Mouse (Mus musculus) cerebellum, adult 2 months (tissue): Measurements from ENCODE around the gene Eif4g3. TPM values are rescaled to one million over a fixed set of nuclear protein-coding genes. Genes with fewer than 3 reads are reported as not detected.

Experiments
- DNase-seq, 2 experiments: peaks; one replicate each; pipeline ENCODE4 v3.0.0; 2021
- H3K27ac ChIP-seq: fragments of 200-500 bp; 2 replicates; pipeline ENCODE4 v1.5.1; 2012; ENCODE audit warnings: low read length, control low read depth, inconsistent platforms; ENCODE audit not compliant: insufficient read depth
- H3K27me3 ChIP-seq: fragments of 200-500 bp; 2 replicates; pipeline ENCODE4 v1.6.1; 2012; ENCODE audit warnings: inconsistent platforms, mild to moderate bottlenecking, low read length, moderate library complexity; ENCODE audit not compliant: control insufficient read depth, insufficient read depth
- H3K4me1 ChIP-seq: fragments of 200-500 bp; 2 replicates; pipeline ENCODE4 v1.6.1; 2011; ENCODE audit warnings: low read length; ENCODE audit not compliant: control insufficient read depth, insufficient read depth
- H3K4me3 ChIP-seq: fragments of 200-500 bp; replicated peaks from 2 replicates; pipeline ENCODE3; 2011; ENCODE audit warnings: mild to moderate bottlenecking, low read depth, low read length, control low read depth; ENCODE audit not compliant: insufficient read depth
- CTCF ChIP-seq: fragments of 200-500 bp; IDR thresholded peaks from 2 replicates; pipeline ENCODE4 v1.5.1; 2011; ENCODE audit warnings: low read depth, mild to moderate bottlenecking, control low read depth, low read length, moderate library complexity, borderline replicate concordance; ENCODE audit not compliant: insufficient read depth
- POLR2A ChIP-seq: fragments of 200-500 bp; IDR thresholded peaks from 2 replicates; pipeline ENCODE4 v1.6.1; 2011; ENCODE audit warnings: low read length, control low read depth, borderline replicate concordance; ENCODE audit not compliant: insufficient read depth
- WGBS: fragments of 180-500 bp; shearing (Covaris S2); methylation state at CpG from one replicate; pipeline ENCODE4 v1.1.7; 2018; 5-methylcytosine and 5-hydroxymethylcytosine counted together
- polyA plus RNA-seq: library from polyadenylated mRNA; depleted of rRNA; stranded (reverse); fragments of >200 nt; gene quantifications from 2 replicates; pipeline ENCODE4 v1.2.3, GENCODE M21; 2012; rRNA removed

Gene Eif4g3
- 156 and 160 TPM in 2 replicates for polyA plus RNA-seq

GRCm38 (mm10) chr4:137992890-137993289 lies at the start of gene Eif4g3:
TSS of gene Eif4g3 (plus strand) at chr4:137993022.
- no peak for DNase-seq
- Histone ChIP-seq H3K4me1 (peaks cover 6% of the 10 kb centered on the region; the same call in 1 of the 2 replicates), H3K4me3 (peak within 1 kb of the TSS; percentile 67), H3K27ac (peak within 1 kb of the TSS; percentile 82), H3K27me3 (no peaks in the 10 kb centered on the region)
- WGBS = 1% methylated on average over 39 of the region's 39 CpGs
- TF ChIP-seq POLR2A (no peak), CTCF (no peak)

GRCm38 (mm10) chr4:137943540-137943939 lies 49.3 kb upstream of the Eif4g3 start:
- no peak overlapping the region for H3K4me3 ChIP-seq
- H3K27ac ChIP-seq = peak overlapping the region; percentile 80
- peaks cover 51% of the 10 kb centered on the region for H3K4me1 ChIP-seq
- TF ChIP-seq POLR2A = no peak
- no peak for TF ChIP-seq CTCF
- DNase-seq = no peak
- H3K27me3 ChIP-seq = no peaks in the 10 kb centered on the region
- WGBS = 62% methylated on average over 10 of the region's 10 CpGs

DNA sequence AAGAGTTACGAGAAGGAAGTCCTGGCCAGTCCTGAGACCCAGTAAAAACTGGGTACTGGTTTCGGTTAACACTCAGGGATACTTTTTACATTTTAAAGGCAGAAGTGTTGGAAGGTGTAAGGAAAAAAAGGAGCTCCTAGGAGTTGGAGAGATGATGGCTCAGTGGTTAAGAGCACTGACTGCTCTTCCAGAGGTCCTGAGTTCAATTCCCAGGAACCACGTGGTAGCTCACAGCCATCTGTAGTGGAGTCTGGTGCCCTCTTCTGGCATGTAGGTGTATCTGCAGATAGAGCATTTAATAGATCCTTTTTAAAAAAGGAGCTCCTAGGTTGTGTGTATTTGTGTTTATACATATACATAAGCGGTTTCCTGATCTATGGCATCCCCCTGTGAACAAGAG lies 47.4 kb upstream of the Eif4g3 start:
- no peak for TF ChIP-seq POLR2A
- peak; percentile 63; the same call in 1 of the 2 replicates for TF ChIP-seq CTCF
- WGBS = 78% methylated on average over 4 of the region's 4 CpGs
- Histone ChIP-seq H3K4me1 (peaks cover 33% of the 10 kb centered on the region), H3K27ac (no peak overlapping the region), H3K27me3 (no peaks in the 10 kb centered on the region), H3K4me3 (no peak overlapping the region)
- DNase-seq = no peak

- no peaks in the 10 kb centered on the region for H3K27me3 ChIP-seq
- peaks cover 28% of the 10 kb centered on the region for H3K4me1 ChIP-seq
- TF ChIP-seq CTCF = no peak
- TF ChIP-seq POLR2A = no peak
- DNase-seq = no peak
- 73% methylated on average over 11 of the region's 11 CpGs for WGBS
- H3K4me3 ChIP-seq = no peak overlapping the region
- no peak overlapping the region for H3K27ac ChIP-seq
Measured at GRCm38 (mm10) chr4:137946419-137946818, 46.4 kb upstream of the Eif4g3 start.

- TF ChIP-seq POLR2A (no peak), CTCF (peak; percentile 80)
- Histone ChIP-seq H3K27ac (no peak overlapping the region), H3K27me3 (no peaks in the 10 kb centered on the region), H3K4me1 (no peaks in the 10 kb centered on the region), H3K4me3 (no peak overlapping the region)
- DNase-seq = peak; percentile 72 to 83
- 25% methylated on average over 4 of the region's 4 CpGs for WGBS
Measured at GRCm38 (mm10) chr4:137952840-137953239, 40.0 kb upstream of the Eif4g3 start.

DNA sequence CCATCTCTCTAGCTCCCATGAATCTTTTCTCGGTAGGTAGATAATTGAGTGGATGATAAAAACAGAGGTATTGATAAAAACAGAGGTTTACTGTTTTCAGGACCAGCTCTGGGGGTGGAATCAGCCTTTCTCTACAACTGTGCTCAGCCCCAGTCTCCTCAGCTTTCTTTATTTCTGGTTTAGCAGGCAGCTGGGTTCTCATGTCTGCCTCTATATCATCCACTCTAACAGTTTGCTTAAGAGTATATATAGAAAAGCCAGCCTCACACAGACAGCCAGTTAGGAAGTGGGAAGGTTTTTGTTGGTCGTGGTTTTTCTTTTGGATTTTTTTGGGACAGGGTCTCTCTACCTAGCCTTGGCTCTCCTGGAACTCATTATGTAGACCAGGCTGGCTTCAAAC lies 38.6 kb upstream of the Eif4g3 start:
- Histone ChIP-seq H3K27me3 (no peaks in the 10 kb centered on the region), H3K4me1 (no peaks in the 10 kb centered on the region), H3K27ac (no peak overlapping the region), H3K4me3 (no peak overlapping the region)
- TF ChIP-seq POLR2A = no peak
- no peak for TF ChIP-seq CTCF
- no peak for DNase-seq
- 83% methylated on average over 2 of the region's 2 CpGs for WGBS

GRCm38 (mm10) chr4:137954926-137955396 lies 37.9 kb upstream of the Eif4g3 start:
- Histone ChIP-seq H3K27me3 (no peaks in the 10 kb centered on the region), H3K4me1 (no peaks in the 10 kb centered on the region), H3K4me3 (no peak overlapping the region), H3K27ac (no peak overlapping the region)
- 90% methylated on average over 8 of the region's 8 CpGs for WGBS
- TF ChIP-seq CTCF = no peak
- TF ChIP-seq POLR2A = no peak
- DNase-seq = no peak

- TF ChIP-seq CTCF = no peak
- TF ChIP-seq POLR2A = no peak
- Histone ChIP-seq H3K4me1 (no peaks in the 10 kb centered on the region), H3K27ac (no peak overlapping the region), H3K27me3 (no peaks in the 10 kb centered on the region), H3K4me3 (no peak overlapping the region)
- WGBS = 95% methylated on average over 15 of the region's 15 CpGs
- no peak for DNase-seq
Measured at GRCm38 (mm10) chr4:137956260-137956659, 36.6 kb upstream of the Eif4g3 start.
